Mouse (Mus musculus) effector memory CD4-positive, alpha-beta T cell, adult 7 months (primary cell): ENCODE data around the gene Phlpp1. TPM values are rescaled to one million over a fixed set of nuclear protein-coding genes. Genes with fewer than 3 reads are reported as not detected.

ENCODE experiments used
- polyA plus RNA-seq: library from polyadenylated mRNA; unstranded; fragments of 100-300 nt; shearing (Covaris generic); gene quantifications from one replicate; pipeline ENCODE4 v1.2.1, GENCODE M21; 2017

The Phlpp1 gene
- 4.8 TPM for polyA plus RNA-seq

GRCm38 (mm10) chr1:106171241-106172220 lies at the start of gene Phlpp1:
Phlpp1 (plus strand) TSS chr1:106171752.

Other genes starting within 250 kb of the Phlpp1 start
- 29.0 TPM for gene Zcchc2, start 181.3 kb upstream of the Phlpp1 start, polyA plus RNA-seq